Mouse (Mus musculus): ENCODE results near the gene Immp2l. TPM values are rescaled to one million over a fixed set of nuclear protein-coding genes. Genes with fewer than 3 reads are reported as not detected.

The Immp2l gene
- polyA plus RNA-seq, 1 experiment from 2014 or later = 2.7 TPM

DNA sequence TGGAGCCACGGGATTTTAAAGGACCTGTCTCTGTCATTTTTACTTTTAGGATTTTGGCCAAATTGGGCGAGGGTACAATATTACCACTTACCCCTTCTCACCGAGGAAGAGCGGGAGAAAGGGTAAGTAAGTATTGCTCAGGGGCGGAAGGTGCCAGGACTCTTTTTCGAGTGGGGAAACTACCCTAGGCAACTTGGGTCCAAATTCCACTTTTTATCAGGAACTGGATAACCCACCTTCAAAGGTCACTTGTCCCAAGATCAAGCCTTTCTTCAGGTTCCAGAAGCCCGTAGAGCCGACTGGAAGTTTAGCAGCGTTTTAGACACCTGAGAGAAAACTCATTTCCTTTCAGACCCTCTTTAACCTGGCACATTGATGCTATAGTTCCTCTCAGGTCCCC, 622 bp downstream of the Immp2l start:
- Histone ChIP-seq H3K4me3 (ENCODE audit: inconsistent target) (peak overlapping the region; percentile 38), H3K36me3 (ENCODE audit: inconsistent target) (no peaks in the 10 kb centered on the region), H3K27ac (no peak overlapping the region), H3K79me2 (ENCODE audit: inconsistent target) (no peaks in the 10 kb centered on the region)
- WGBS (ENCODE audit: missing documents) = 5% methylated on average over 9 of the region's 9 CpGs

DNA sequence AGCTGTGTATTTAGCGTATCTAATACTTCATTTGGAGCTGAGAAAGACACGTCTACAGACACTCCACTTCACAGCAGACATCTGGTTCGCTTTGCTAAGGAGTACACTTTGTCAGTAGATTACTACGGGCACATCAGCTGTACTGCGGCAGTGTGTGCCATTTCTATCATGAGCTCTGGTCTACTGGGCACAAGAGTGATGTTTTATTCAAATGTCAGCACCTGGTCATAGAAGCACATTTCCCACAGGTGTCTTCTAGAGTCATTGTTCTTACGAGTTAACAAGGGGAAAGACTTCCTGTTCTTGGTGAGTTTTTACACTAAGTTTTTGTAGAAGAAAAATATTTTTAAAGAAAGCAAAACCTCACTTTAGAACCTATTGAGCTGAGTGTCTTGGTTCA, 3.6 kb downstream of the Immp2l start:
- no peaks in the 10 kb centered on the region for H3K79me2 ChIP-seq (ENCODE audit: inconsistent target)
- no peak overlapping the region for H3K4me3 ChIP-seq (ENCODE audit: inconsistent target)
- no peak overlapping the region for H3K27ac ChIP-seq
- 94% methylated on average over 6 of the region's 6 CpGs for WGBS (ENCODE audit: missing documents)
- H3K36me3 ChIP-seq (ENCODE audit: inconsistent target) = no peaks in the 10 kb centered on the region

DNA sequence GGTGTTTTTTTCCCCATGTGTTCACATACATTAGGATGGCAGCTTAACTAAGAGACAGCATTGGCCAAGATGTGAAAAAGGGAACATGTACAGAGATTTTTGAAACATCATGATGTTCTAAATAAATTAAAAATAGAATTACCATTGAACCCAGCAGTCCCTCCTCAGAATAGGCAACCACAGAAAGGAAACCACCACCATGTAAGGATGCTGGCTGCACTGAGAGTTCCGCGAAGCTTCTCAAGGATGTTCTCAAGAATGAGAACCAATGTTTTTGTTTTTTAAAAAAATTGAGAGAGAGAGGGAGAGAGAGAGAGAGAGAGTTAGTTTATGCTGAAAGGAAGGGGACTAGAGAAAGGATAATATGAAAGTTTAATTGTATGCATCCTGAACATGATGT, 7.2 kb downstream of the Immp2l start:
- Histone ChIP-seq H3K27ac (no peak overlapping the region), H3K36me3 (ENCODE audit: inconsistent target) (no peaks in the 10 kb centered on the region), H3K79me2 (ENCODE audit: inconsistent target) (no peaks in the 10 kb centered on the region), H3K4me3 (ENCODE audit: inconsistent target) (no peak overlapping the region)
- WGBS (ENCODE audit: missing documents) = 14% methylated on average over 2 of the region's 2 CpGs

DNA sequence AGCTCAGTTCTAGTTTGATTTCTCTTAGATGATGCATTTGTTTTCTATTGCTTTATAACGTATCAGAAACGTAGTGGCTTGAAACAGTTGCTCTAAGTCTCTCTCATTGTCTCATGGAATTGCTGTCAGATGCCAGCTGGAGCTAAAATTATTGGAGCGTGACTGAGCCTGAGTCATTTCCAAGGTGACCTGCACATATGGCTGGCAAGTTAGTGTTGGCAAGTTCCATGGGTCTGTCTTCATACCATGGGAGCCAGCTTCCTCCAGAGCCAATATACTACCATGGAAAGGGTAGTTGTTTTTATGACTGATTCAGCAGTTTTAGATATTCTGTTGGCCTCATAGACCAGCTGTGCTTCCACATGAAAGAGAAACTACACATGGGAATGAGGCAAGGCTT, 9.3 kb downstream of the Immp2l start:
- H3K36me3 ChIP-seq (ENCODE audit: inconsistent target) = no peaks in the 10 kb centered on the region
- no peak overlapping the region for H3K27ac ChIP-seq
- H3K4me3 ChIP-seq (ENCODE audit: inconsistent target) = no peak overlapping the region
- no peaks in the 10 kb centered on the region for H3K79me2 ChIP-seq (ENCODE audit: inconsistent target)
- 96% methylated on average over 3 of the region's 3 CpGs for WGBS (ENCODE audit: missing documents)

DNA sequence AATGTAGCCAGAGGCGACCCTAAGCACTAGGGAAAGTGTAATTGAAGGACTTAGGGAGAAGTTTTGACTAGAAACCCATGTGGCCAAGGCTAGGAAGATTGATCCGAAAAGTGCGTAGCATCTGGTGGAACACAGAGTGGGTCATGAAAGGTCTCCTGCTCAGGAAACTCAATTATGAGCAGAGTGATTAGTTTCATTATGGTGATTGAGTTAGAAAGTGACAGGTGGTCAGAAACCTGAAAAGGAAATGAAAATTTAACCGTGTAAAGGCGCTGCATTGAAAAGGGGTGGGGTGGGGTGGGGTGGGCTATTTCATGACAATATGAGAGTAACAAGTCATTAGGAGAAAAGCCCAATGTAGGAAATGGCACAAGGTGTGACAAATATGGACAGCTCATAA, 15.9 kb downstream of the Immp2l start:
- no peak overlapping the region for H3K27ac ChIP-seq
- H3K36me3 ChIP-seq (ENCODE audit: inconsistent target) = no peaks in the 10 kb centered on the region
- H3K4me3 ChIP-seq (ENCODE audit: inconsistent target) = no peak overlapping the region
- WGBS (ENCODE audit: missing documents) = 92% methylated on average over 5 of the region's 5 CpGs
- H3K79me2 ChIP-seq (ENCODE audit: inconsistent target) = no peaks in the 10 kb centered on the region

DNA sequence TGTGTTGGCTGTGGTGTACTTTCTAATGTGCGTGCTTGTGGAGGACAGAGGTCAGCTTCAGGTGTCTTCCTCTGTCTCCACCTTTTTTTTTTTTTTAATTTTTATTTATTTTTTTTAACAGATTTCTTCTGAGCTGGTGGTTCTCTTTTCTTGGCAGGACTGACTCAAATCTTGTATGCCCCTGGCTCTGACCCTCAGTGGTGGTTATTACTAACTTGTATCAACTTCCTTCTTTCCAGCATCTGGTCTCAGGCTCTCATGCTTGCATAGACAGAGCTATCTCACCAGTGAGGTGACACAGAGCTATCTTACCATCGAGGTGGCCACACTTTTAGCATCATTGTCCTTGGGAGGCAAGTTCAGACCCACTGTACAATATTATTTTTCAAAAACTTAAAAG, 17.8 kb downstream of the Immp2l start:
- Histone ChIP-seq H3K79me2 (ENCODE audit: inconsistent target) (no peaks in the 10 kb centered on the region), H3K36me3 (ENCODE audit: inconsistent target) (no peaks in the 10 kb centered on the region), H3K27ac (no peak overlapping the region), H3K4me3 (ENCODE audit: inconsistent target) (no peak overlapping the region)
- 30% methylated on average over 2 of the region's 2 CpGs for WGBS (ENCODE audit: missing documents)

DNA sequence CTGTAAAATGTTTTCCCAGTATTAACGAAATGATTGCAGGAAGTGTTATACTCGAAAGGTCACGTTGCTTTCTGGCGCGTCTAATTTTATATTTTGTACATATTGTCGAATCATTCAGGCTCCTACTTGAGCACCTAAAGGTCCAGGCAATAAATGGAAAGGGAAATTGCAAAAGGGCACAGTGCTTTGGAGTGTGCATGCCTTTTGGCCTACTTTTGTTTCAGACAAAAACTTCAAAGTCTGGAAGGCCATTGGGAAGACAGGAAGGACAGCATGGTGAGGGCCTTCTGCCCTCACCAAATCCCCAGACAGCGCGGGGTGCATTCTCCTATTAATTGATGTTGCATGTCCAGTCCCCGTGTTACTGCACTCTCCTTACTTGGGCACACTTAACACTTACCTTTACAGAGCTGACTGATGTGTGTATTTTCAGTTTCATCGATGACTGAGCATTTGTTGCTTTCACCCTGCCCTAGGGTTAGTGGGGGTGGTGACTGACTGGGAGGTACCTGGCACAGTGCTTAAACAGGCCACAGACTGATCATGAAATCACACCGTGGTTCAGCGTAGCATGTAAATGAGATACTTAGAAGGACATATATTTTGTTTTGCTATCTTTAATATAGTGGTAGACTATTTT, 20.7 kb downstream of the Immp2l start:
- Histone ChIP-seq H3K4me3 (ENCODE audit: inconsistent target) (no peak overlapping the region), H3K27ac (no peak overlapping the region), H3K36me3 (ENCODE audit: inconsistent target) (no peaks in the 10 kb centered on the region), H3K79me2 (ENCODE audit: inconsistent target) (no peaks in the 10 kb centered on the region)
- WGBS (ENCODE audit: missing documents) = 63% methylated on average over 12 of the region's 12 CpGs

DNA sequence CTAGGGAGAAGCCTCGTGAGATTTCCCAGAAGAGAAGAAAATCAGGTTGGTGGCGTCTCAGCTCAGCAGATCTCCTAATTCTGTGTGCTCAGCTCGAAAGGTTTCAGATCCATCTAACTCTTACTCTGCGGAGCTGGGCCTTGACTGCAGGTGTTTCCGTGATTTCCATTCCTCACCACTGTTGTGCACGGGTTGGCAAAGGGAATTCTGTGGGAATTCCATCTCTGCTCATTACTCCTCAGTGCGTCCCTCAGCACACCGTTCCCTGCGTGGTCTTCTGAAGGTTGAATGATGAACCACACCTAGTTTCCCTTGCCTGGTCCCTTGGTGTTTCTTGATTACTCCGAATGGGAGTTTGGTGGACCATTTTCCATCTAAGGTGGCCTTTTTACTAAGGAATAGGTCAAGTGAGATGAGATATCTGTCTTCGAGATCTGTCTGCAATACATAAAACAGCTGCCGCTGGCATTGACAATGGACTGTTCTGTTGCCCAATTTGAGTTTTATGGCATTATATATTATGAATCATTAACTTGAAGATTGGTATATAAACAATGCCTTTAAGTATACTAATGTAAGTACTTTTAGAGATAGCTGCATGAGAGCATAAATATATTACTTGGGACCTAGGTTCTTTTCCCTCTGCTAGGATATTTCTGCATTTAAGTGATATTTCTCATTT, 23.3 kb downstream of the Immp2l start:
- no peak overlapping the region for H3K27ac ChIP-seq
- H3K36me3 ChIP-seq (ENCODE audit: inconsistent target) = no peaks in the 10 kb centered on the region
- no peak overlapping the region for H3K4me3 ChIP-seq (ENCODE audit: inconsistent target)
- no peaks in the 10 kb centered on the region for H3K79me2 ChIP-seq (ENCODE audit: inconsistent target)
- WGBS (ENCODE audit: missing documents) = 93% methylated on average over 12 of the region's 12 CpGs

DNA sequence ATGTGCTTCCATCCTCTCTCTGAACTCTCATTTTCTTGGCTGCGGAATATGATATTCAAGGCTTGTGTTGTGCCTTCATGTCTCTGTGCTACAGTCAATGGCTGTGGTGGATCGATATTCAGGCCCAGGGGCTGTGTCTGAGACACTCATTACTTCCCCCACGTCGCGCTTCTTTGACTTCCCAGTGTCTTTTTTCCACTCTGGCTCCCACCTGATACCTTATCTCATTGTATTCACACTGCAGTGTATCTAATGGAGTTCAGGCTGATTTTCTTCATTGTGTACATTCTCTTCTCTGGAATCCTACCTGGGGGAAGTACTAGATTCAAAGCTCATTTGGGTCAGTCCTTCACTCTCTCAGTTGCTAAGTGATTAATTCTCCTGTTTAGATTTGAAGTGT, 27.1 kb downstream of the Immp2l start:
- Histone ChIP-seq H3K27ac (no peak overlapping the region), H3K36me3 (ENCODE audit: inconsistent target) (no peaks in the 10 kb centered on the region), H3K4me3 (ENCODE audit: inconsistent target) (no peak overlapping the region), H3K79me2 (ENCODE audit: inconsistent target) (no peaks in the 10 kb centered on the region)
- 100% methylated on average over 5 of the region's 5 CpGs for WGBS (ENCODE audit: missing documents)

DNA sequence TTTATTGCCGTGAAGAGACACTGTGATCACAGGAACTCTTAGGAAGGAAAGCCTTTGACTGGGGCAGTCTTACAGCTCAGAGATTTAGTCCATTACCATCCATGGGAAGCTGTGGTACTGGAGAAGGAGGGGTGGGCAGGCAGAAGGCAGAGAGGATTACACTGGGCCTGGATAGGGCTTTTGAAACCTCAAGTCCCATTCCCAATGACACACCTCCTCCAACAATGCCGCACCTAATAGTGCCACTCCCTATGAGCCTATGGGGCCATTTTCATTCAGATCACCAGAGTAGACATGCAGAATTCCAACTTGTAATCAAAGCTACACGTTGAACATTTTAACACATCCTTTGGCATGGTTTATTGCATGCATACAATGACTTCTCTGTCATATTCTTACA, 29.0 kb downstream of the Immp2l start:
- no peaks in the 10 kb centered on the region for H3K36me3 ChIP-seq (ENCODE audit: inconsistent target)
- no peak overlapping the region for H3K27ac ChIP-seq
- no peaks in the 10 kb centered on the region for H3K79me2 ChIP-seq (ENCODE audit: inconsistent target)
- 88% methylated on average over 3 of the region's 3 CpGs for WGBS (ENCODE audit: missing documents)
- no peak overlapping the region for H3K4me3 ChIP-seq (ENCODE audit: inconsistent target)

DNA sequence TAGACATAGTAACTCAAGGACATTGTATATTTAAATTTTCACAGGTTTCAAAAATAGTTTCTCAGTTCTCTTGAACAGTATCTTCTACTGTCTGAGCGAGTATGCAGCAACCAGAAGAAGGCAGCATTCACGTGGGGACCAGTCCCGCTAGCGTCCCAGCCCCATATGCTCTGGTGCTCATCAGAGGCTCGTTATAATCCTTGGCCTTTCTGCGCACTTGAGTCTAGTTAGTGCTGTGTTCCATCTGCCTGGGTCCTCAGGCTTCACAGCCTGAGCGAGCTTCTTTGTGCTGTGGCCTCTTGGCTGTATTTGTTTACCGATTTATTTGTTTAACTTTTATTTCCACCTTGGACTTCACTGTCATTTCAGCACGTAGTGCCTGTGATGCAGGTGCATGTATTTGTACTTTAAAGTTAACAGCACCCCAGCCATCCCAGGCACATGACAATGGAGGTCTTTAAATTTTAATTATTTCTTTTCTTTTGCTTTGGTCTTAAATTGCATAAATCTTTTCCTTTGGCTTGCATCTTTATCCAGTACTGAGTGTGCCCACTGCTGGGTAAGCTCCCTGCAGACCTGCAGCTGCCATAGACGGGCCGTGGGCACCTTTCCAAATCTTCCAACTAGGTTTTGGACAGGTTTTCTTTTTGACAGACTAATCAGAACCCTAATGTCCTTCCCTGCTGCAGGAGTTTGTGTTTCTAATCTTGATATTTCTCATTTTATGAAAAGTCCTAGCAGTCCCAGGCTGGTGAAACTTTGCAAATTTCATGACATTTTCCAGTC, 30.3 kb downstream of the Immp2l start:
- H3K79me2 ChIP-seq (ENCODE audit: inconsistent target) = no peaks in the 10 kb centered on the region
- H3K27ac ChIP-seq = no peak overlapping the region
- H3K36me3 ChIP-seq (ENCODE audit: inconsistent target) = no peaks in the 10 kb centered on the region
- WGBS (ENCODE audit: missing documents) = 96% methylated on average over 11 of the region's 11 CpGs
- H3K4me3 ChIP-seq (ENCODE audit: inconsistent target) = no peak overlapping the region

DNA sequence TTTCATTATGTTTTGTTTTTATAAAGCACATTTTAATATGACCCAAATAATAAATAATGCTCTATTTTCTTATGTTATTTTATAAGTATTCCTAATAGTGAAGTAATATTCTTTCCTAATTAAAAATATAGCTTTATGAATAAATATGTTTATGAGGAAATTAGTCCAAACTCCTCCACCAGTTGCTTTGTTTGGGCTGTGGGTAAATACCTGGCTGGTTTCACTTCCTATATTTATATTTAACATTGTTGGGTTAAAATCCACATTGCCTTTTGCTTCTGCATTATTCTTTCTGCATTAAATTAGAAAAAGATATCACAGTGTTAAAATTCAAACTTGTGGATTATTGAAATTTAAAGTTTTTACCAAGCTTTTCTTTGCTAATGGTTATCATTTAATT, 32.1 kb downstream of the Immp2l start:
- Histone ChIP-seq H3K36me3 (ENCODE audit: inconsistent target) (no peaks in the 10 kb centered on the region), H3K4me3 (ENCODE audit: inconsistent target) (no peak overlapping the region), H3K27ac (no peak overlapping the region)

DNA sequence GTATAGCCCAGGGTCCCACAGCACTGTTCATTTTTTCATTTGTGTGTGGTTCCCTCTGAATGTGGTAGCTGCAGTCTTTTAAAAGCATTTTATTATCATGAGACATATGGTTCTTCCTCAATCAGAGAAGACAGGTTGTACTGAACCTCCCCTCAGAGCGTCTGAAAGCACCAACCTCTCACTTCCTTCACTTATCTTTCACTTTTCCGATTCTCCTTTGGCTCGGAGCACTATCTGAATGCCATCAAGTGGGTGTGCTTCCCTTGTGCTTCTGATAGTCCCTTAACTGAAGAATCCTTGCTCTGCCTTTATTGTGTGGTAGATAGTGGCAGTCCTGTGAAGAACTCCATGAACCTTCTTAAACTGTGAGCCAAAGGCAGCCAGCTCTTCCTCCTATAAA, 39.4 kb downstream of the Immp2l start:
- WGBS (ENCODE audit: missing documents) = 92% methylated on average over 3 of the region's 3 CpGs
- H3K27ac ChIP-seq = no peak overlapping the region

More for the DNA sequence above, 32.1 kb downstream of the Immp2l start:
- H3K79me2 ChIP-seq (ENCODE audit: inconsistent target) = no peaks in the 10 kb centered on the region

DNA sequence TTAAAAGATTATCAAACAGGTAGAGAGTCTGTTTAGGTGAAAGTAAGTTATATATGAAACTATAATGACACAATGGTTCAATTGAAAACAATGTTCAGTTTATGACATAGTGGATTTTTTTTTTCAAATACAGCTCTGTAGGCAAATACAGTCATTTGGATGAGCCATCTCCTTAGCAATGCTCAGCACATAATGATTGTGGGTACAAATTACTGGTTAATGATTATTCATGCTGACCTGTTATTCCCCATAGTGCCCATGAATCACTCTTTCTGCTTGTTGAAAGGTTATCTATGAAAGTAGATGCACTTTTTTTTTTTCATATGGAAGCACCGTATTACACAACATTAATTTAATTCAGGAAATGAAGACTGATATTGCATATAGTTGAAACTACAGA, 58.0 kb downstream of the Immp2l start:
- Histone ChIP-seq H3K79me2 (ENCODE audit: inconsistent target) (no peaks in the 10 kb centered on the region), H3K4me3 (ENCODE audit: inconsistent target) (no peak overlapping the region), H3K27ac (no peak overlapping the region), H3K36me3 (ENCODE audit: inconsistent target) (no peaks in the 10 kb centered on the region)
- WGBS (ENCODE audit: missing documents) = 100% methylated on average over 1 of the region's 1 CpGs

More for the DNA sequence above, 39.4 kb downstream of the Immp2l start:
- H3K36me3 ChIP-seq (ENCODE audit: inconsistent target) = no peaks in the 10 kb centered on the region
- H3K4me3 ChIP-seq (ENCODE audit: inconsistent target) = no peak overlapping the region
- H3K79me2 ChIP-seq (ENCODE audit: inconsistent target) = no peaks in the 10 kb centered on the region

DNA sequence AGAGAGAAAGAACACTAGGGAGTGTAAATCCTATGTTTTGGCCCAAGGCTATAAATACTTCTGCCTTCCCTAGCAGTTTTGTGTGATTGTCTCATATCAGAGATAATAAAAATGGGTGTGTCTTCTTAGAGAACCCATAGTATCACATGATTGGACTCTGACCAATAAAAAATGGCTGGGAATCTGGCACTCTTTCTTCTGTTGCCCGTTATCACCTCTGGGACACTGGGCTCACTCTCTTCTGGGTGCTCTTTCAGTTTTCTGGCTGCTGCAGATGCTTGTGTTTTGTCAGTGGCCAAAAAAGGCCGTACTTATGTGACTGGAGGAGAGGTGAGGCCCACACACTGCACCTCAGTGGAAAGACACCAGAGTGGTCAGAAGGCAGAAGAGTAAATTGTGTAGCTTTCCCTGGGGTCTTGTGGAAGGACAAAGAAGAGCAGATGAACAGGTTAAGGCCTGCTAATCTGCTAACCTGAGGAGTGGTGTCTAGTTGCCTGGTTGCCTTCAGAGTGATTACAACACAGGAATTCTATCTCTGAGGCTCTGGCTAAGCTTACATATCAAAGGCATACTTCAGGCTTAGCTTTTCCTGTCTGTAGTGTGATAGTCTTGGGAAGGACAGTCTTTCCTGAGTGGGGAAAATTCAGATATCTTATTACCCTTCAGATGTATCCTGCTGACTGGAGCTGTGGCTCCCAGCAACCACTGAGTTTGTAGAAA, 60.6 kb downstream of the Immp2l start:
- 90% methylated on average over 2 of the region's 2 CpGs for WGBS (ENCODE audit: missing documents)
- Histone ChIP-seq H3K27ac (no peak overlapping the region), H3K79me2 (ENCODE audit: inconsistent target) (no peaks in the 10 kb centered on the region), H3K36me3 (ENCODE audit: inconsistent target) (no peaks in the 10 kb centered on the region), H3K4me3 (ENCODE audit: inconsistent target) (no peak overlapping the region)
